Mouse (Mus musculus): Measurements from ENCODE around the gene Espn. TPM values are rescaled to one million over a fixed set of nuclear protein-coding genes. Genes with fewer than 3 reads are reported as not detected.

Espn gene
- total and polyA plus RNA-seq, 3 experiments: 5.0 to 19.6 TPM; not detected in 1

- H3K9ac ChIP-seq (ENCODE audit: control insufficient read depth, low read depth, low read length, poor library complexity, severe bottlenecking): peak within 1 kb of the TSS; percentile 66
- no peaks in the 10 kb centered on the region for H3K27me3 ChIP-seq (ENCODE audit: control insufficient read depth in 1 of 2, insufficient read depth in 2 of 2, low read length in 2 of 2)
- H3K36me3 ChIP-seq (ENCODE audit: control insufficient read depth in 1 of 2, insufficient read depth in 2 of 2, low read length in 2 of 2): peaks cover 0 to 8% of the 10 kb centered on the region in 2 experiments; a peak in 2 of 4 replicates
- 0 out of 4 replicates have a peak, but pooled peaks of 1 of the 2 experiments have one; percentile 17 for TF ChIP-seq EP300 (IDR thresholded peaks at IDR 0.05; ENCODE audit: low read depth in 1 of 2, low read length in 2 of 2)
- no peak for TF ChIP-seq TCF12 (IDR thresholded peaks at IDR 0.05; ENCODE audit: low read depth, low read length)
- TF ChIP-seq ZC3H11A (IDR thresholded peaks at IDR 0.05; ENCODE audit: low read depth, low read length): no peak
- TF ChIP-seq SIN3A (IDR thresholded peaks at IDR 0.05; ENCODE audit: low read length): peak; percentile 50; the same call in 1 of the 2 replicates
- TF ChIP-seq USF1 (IDR thresholded peaks at IDR 0.05; ENCODE audit: low read depth, low read length): peak; percentile 84
- TF ChIP-seq POLR2AphosphoS2 (IDR thresholded peaks at IDR 0.05; ENCODE audit: low read length): no peak
- peak; percentile 94 for TF ChIP-seq MXI1 (IDR thresholded peaks at IDR 0.05; ENCODE audit: low read depth, low read length)
- TF ChIP-seq MAX (IDR thresholded peaks at IDR 0.05; ENCODE audit: low read length): peak; percentile 57; the same call in 1 of the 2 replicates
- peak within 1 kb of the TSS; percentile 23 for H3K27ac ChIP-seq (ENCODE audit: control insufficient read depth, low read depth, low read length)
- H3K9me3 ChIP-seq (replicated peaks; ENCODE audit: insufficient read depth, low read length): no peaks in the 10 kb centered on the region
- no peaks in the 10 kb centered on the region for H3K79me2 ChIP-seq (ENCODE audit: control insufficient read depth, insufficient read depth, low read length, poor library complexity)
- no peak for DNase-seq (ENCODE audit: low read depth, low spot score)
- H3K4me1 ChIP-seq (ENCODE audit: control insufficient read depth in 1 of 2, insufficient read depth in 2 of 2, low read length in 2 of 2): peaks cover 0 to 15% of the 10 kb centered on the region in 2 experiments; a peak in 2 of 4 replicates
- peak within 1 kb of the TSS; percentile 52 to 59 for H3K4me3 ChIP-seq (ENCODE audit: control insufficient read depth in 1 of 2, insufficient read depth in 1 of 2, low read depth in 2 of 2, low read length in 2 of 2)
Measured at GRCm38 (mm10) chr4:152158585-152159284, 6.6 kb upstream of the Espn start, which contains the start of gene Hes2. TSS of gene Hes2 (plus strand) at chr4:152158867.

GRCm38 (mm10) chr4:152157779-152158584, 5.8 kb upstream of the Espn start:
- Histone ChIP-seq H3K4me3 (ENCODE audit: control insufficient read depth in 1 of 2, insufficient read depth in 1 of 2, low read depth in 2 of 2, low read length in 2 of 2) (peak overlapping the region; percentile 52 to 59), H3K27ac (ENCODE audit: control insufficient read depth, low read depth, low read length) (peak overlapping the region; percentile 23), H3K9ac (ENCODE audit: control insufficient read depth, low read depth, low read length, poor library complexity, severe bottlenecking) (peak overlapping the region; percentile 66), H3K27me3 (ENCODE audit: control insufficient read depth in 1 of 2, insufficient read depth in 2 of 2, low read length in 2 of 2) (no peaks in the 10 kb centered on the region), H3K79me2 (ENCODE audit: control insufficient read depth, insufficient read depth, low read length, poor library complexity) (no peaks in the 10 kb centered on the region), H3K36me3 (ENCODE audit: control insufficient read depth in 1 of 2, insufficient read depth in 2 of 2, low read length in 2 of 2) (peaks cover 0 to 10% of the 10 kb centered on the region in 2 experiments; a peak in 2 of 4 replicates), H3K4me1 (ENCODE audit: control insufficient read depth in 1 of 2, insufficient read depth in 2 of 2, low read length in 2 of 2) (peaks cover 0 to 21% of the 10 kb centered on the region in 2 experiments; a peak in 2 of 4 replicates), H3K9me3 (replicated peaks; ENCODE audit: insufficient read depth, low read length) (no peaks in the 10 kb centered on the region)
- no peak for TF ChIP-seq CHD2 (IDR thresholded peaks at IDR 0.05; ENCODE audit: low read length)
- TF ChIP-seq RAD21 (IDR thresholded peaks at IDR 0.05; ENCODE audit: low read depth, low read length): peak; percentile 62
- TF ChIP-seq KAT2A (conservative IDR thresholded peaks at IDR 0.05; ENCODE audit: low read depth, low read length): no peak
- peak; percentile 54; the same call in 1 of the 2 replicates for TF ChIP-seq MAZ (IDR thresholded peaks at IDR 0.05; ENCODE audit: low read depth, low read length)
- peak; percentile 45 for TF ChIP-seq SMC3 (IDR thresholded peaks at IDR 0.05; ENCODE audit: low read depth, low read length)
- peak; percentile 91; the same call in 1 of the 2 replicates for TF ChIP-seq SIN3A (IDR thresholded peaks at IDR 0.05; ENCODE audit: low read length)
- TF ChIP-seq ELF1 (IDR thresholded peaks at IDR 0.05; ENCODE audit: low read depth, low read length): 0 out of 2 replicates have a peak, but pooled peaks have one; percentile 27
- peak in 1 of 2 experiments; percentile 29; a peak in 1 of 4 replicates for TF ChIP-seq EP300 (IDR thresholded peaks at IDR 0.05; ENCODE audit: low read depth in 1 of 2, low read length in 2 of 2)
- TF ChIP-seq CTCF (IDR thresholded peaks at IDR 0.05 in 2 of 3, conservative IDR thresholded peaks at IDR 0.05 in 1 of 3; ENCODE audit: control insufficient read depth in 1 of 3, insufficient read depth in 1 of 3, low read depth in 2 of 3, low read length in 3 of 3, poor library complexity in 1 of 3, severe bottlenecking in 1 of 3): peak; percentile 86 to 95 (median 92)
- TF ChIP-seq NELFE (IDR thresholded peaks at IDR 0.05; ENCODE audit: low read depth, low read length): peak; percentile 41; the same call in 1 of the 2 replicates
- TF ChIP-seq HCFC1 (IDR thresholded peaks at IDR 0.05; ENCODE audit: low read depth, low read length): 0 out of 2 replicates have a peak, but pooled peaks have one; percentile 28
- peak; percentile 35; the same call in 1 of the 2 replicates for TF ChIP-seq NRF1 (IDR thresholded peaks at IDR 0.05; ENCODE audit: insufficient read depth, low read depth, low read length, poor library complexity, severe bottlenecking)
- TF ChIP-seq MYC (IDR thresholded peaks at IDR 0.05; ENCODE audit: low read depth, low read length): no peak
- DNase-seq (ENCODE audit: low read depth, low spot score): peak; percentile 87

Measured in MEL (cell line).